Mouse (Mus musculus) intestine, postnatal 0 days (tissue): Measurements from ENCODE around the gene Abcf2. TPM values are rescaled to one million over a fixed set of nuclear protein-coding genes. Genes with fewer than 3 reads are reported as not detected.

ENCODE experiments used
- ATAC-seq: fragments of 200-750 bp; cut with Nextera tagmentation; 2 replicates; pipeline ENCODE4 v1.8.0; 2017; ENCODE audit warnings: mild to moderate bottlenecking, moderate TSS enrichment, moderate library complexity
- H3K27ac ChIP-seq: fragments of 300-500 bp; sonication (generic); 2 replicates; pipeline ENCODE4 v1.5.1; 2014; ENCODE audit warnings: mild to moderate bottlenecking, low read depth, low read length, moderate library complexity
- H3K27me3 ChIP-seq: fragments of 300-500 bp; sonication (generic); replicated peaks from 2 replicates; pipeline ENCODE4 v1.6.1; 2014; ENCODE audit warnings: low read length, mixed read lengths; ENCODE audit not compliant: control insufficient read depth, insufficient read depth
- H3K36me3 ChIP-seq: fragments of 300-500 bp; sonication (generic); 2 replicates; pipeline ENCODE4 v1.6.1; 2014; ENCODE audit warnings: mild to moderate bottlenecking, moderate library complexity; ENCODE audit not compliant: control insufficient read depth, insufficient read depth
- H3K4me1 ChIP-seq: fragments of 300-500 bp; sonication (generic); replicated peaks from 2 replicates; pipeline ENCODE4 v1.6.1; 2014; ENCODE audit warnings: antibody characterized with exemption, low read length, mixed read lengths; ENCODE audit not compliant: control insufficient read depth, insufficient read depth
- H3K4me2 ChIP-seq: fragments of 300-500 bp; sonication (generic); replicated peaks from 2 replicates; pipeline ENCODE4 v1.6.1; 2014; ENCODE audit warnings: low read depth, mild to moderate bottlenecking, moderate library complexity
- H3K4me3 ChIP-seq: fragments of 300-500 bp; sonication (generic); 2 replicates; pipeline ENCODE4 v1.5.1; 2014; ENCODE audit warnings: low read depth, low read length
- H3K9ac ChIP-seq: fragments of 300-500 bp; sonication (generic); 2 replicates; pipeline ENCODE4 v1.6.1; 2014; ENCODE audit warnings: mild to moderate bottlenecking, low read depth, low read length
- H3K9me3 ChIP-seq: fragments of 300-500 bp; sonication (generic); 2 replicates; pipeline ENCODE4 v1.6.1; 2016; ENCODE audit warnings: mixed run types; ENCODE audit not compliant: control insufficient read depth
- CTCF ChIP-seq: sonication (generic); IDR thresholded peaks from 2 replicates; pipeline ENCODE4 v1.5.1; 2016; ENCODE audit warnings: low read depth, mild to moderate bottlenecking, control low read depth, antibody characterized with exemption, moderate library complexity
- WGBS: fragments of 180-500 bp; shearing (Covaris S2); extraction: QIAGEN DNeasy Blood & Tissue Kit; methylation state at CpG from one replicate; pipeline ENCODE4 v1.1.7; 2014; 5-methylcytosine and 5-hydroxymethylcytosine counted together
- polyA plus RNA-seq: library from polyadenylated mRNA; unstranded; fragments of >200 nt; fragmentation: Nextera tagmentation; extraction: Ambion mirVana; gene quantifications from 2 replicates; pipeline ENCODE4 v1.2.1, GENCODE M21; 2015

Gene Abcf2
- polyA plus RNA-seq, 1 experiment from 2014 or later, result 40.5 TPM

DNA sequence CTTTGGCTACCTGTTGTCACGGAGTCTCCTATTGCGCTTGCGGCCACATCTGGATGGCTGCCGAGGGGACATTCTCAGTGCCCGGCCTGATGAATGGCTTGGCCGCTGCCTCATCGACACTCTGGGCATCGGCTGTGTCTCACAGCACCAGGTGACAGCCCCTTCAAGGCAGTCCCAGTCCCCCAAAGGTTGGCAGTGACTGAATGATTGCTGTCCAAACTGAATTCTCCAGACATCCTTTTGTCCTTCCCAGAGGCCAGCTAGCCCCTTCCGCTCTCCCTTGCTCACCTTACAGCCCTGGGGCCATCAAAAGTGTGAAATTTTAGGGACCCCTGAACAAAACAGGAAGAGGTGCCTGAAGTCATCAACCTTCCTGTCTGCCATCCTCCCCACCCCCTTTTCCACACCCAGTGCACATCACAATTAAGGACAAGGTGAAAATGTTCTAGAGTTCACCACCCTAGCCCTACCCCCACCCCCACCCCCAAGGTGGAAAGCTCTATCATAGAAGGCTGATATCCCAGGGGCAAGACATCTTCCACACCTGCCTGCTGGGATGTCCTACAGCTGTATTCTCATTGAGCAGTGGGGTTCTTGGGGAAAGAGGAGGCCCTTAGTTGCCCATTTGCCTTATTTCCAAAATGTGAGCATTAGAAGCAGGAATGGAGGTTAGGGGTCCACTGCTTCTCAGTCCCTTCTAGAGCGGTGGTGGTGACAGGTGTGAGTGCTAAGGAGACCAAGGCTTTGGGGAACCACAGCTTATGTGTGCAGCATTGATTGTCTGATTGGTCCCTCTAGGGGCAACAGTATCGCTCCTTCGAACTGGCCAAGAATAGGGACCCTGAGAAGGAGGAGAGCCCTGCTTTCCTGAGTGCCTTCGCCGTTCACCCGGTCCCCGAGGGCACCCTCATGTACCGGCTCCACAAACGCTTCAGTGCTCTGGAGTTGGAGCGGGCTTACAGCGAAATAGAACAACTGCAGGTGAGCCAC lies 12.5 kb upstream of the Abcf2 start:
- no peaks in the 10 kb centered on the region for H3K27me3 ChIP-seq
- WGBS, result 92% methylated on average over 20 of the region's 20 CpGs
- H3K9ac ChIP-seq, result no peak overlapping the region
- H3K27ac ChIP-seq, result no peak overlapping the region
- H3K36me3 ChIP-seq, result peaks cover 37% of the 10 kb centered on the region; the same call in 1 of the 2 replicates
- H3K4me2 ChIP-seq, result no peak overlapping the region
- H3K4me1 ChIP-seq, result peaks cover 4% of the 10 kb centered on the region; the same call in 1 of the 2 replicates
- no peak for TF ChIP-seq CTCF
- no peak overlapping the region for H3K4me3 ChIP-seq
- H3K9me3 ChIP-seq, result no peaks in the 10 kb centered on the region
- ATAC-seq, result no peak

DNA sequence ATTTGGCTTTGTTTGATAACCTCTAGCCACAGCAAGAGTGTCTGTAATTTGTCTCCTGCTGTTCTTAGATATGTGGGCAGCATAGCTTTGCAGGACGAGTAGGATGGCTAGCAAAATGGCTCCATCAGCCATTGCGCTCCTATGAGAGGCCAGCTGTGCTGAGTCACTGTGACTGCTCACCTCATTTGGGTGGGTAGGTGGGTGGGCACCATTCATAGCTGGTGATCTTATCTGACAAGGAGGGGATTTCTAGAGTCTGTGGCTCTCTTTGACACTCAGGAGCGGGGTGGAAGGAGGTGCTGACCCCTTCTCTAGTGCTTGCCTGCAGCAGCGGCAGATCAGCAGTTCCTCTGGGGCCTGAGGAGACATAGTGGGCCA lies 9.9 kb upstream of the Abcf2 start:
- ATAC-seq, result no peak
- no peak for TF ChIP-seq CTCF
- Histone ChIP-seq H3K27me3 (no peaks in the 10 kb centered on the region), H3K4me3 (peak overlapping the region; percentile 77), H3K9me3 (no peaks in the 10 kb centered on the region), H3K27ac (peak overlapping the region; percentile 54; the same call in 1 of the 2 replicates), H3K4me2 (peak overlapping the region; percentile 81), H3K4me1 (peaks cover 4% of the 10 kb centered on the region; the same call in 1 of the 2 replicates), H3K9ac (peak overlapping the region; percentile 66), H3K36me3 (peaks cover 23% of the 10 kb centered on the region; the same call in 1 of the 2 replicates)
- 23% methylated on average over 4 of the region's 4 CpGs for WGBS

DNA sequence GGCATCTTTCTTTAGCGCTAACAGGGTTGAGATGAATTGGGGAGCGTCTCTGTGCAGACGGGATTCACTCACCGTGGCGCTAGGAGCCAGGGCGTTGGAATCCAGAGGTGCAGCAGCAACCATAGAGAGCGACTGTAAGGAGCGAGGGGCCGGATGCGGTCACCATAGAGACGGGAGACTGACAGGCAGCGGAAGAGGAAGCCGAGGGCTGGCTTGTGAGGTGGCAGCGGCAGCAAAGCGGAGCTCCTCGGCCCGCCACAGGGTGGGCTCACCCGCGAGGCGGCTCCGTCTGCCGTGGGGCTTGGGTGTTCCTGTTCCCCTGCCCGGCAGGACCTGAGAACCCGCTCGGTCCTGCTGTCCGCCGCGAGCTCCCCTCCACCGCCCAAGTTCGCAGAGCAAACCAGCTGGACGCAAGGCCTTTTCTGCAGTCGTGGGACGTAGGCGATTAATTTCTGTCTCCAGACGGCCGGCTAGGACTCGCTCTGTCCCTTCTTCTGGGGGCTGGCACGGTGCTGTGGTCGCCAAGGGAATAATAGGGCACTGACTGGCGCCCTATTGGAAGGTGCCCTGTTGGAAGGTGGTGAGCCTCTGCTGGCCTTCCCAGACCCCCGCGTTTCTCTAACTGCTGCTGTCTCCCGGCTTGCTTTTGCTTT lies 9.4 kb upstream of the Abcf2 start, which contains the start of gene Chpf2:
TSS of gene Chpf2 (plus strand) at position 195 of the 653 bp plus-strand sequence.
- peaks cover 4% of the 10 kb centered on the region; the same call in 1 of the 2 replicates for H3K4me1 ChIP-seq
- H3K27ac ChIP-seq, result peak within 1 kb of the TSS; percentile 54; the same call in 1 of the 2 replicates
- no peak; the same call in 1 of the 2 replicates for TF ChIP-seq CTCF
- WGBS, result under 1% methylated on average over 43 of the region's 43 CpGs
- H3K9me3 ChIP-seq, result no peaks in the 10 kb centered on the region
- H3K4me3 ChIP-seq, result peak within 1 kb of the TSS; percentile 77
- H3K9ac ChIP-seq, result peak within 1 kb of the TSS; percentile 66
- H3K27me3 ChIP-seq, result no peaks in the 10 kb centered on the region
- H3K36me3 ChIP-seq, result peaks cover 21% of the 10 kb centered on the region; the same call in 1 of the 2 replicates
- peak within 1 kb of the TSS; percentile 81 for H3K4me2 ChIP-seq
- peak; percentile 71 for ATAC-seq

DNA sequence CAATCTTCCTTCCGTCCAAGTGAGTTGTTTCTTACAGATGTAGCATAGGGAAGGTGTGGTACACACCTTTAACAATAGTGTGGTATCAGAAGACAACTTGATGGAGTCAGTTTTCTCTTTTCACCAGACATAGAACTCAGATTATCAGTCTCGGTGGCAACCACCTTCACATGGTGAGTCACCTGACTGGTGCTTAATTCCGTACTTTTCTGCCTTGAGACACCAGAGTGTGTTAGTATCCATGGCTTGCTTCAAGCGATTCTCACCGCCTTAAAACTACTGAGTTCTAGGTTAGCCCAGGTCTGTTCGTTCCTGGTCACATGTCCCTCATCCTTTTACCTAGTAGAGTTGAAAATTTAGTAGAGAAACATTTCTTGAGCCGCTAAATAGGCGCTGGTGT lies 8.8 kb upstream of the Abcf2 start:
- peak overlapping the region; percentile 81 for H3K4me2 ChIP-seq
- peak overlapping the region; percentile 66 for H3K9ac ChIP-seq
- peaks cover 17% of the 10 kb centered on the region; the same call in 1 of the 2 replicates for H3K36me3 ChIP-seq
- peak overlapping the region; percentile 77 for H3K4me3 ChIP-seq
- no peaks in the 10 kb centered on the region for H3K27me3 ChIP-seq
- H3K4me1 ChIP-seq, result peaks cover 4% of the 10 kb centered on the region; the same call in 1 of the 2 replicates
- H3K27ac ChIP-seq, result no peak overlapping the region
- WGBS, result 9% methylated on average over 8 of the region's 8 CpGs
- H3K9me3 ChIP-seq, result no peaks in the 10 kb centered on the region
- no peak for TF ChIP-seq CTCF
- 0 out of 2 replicates have a peak, but pooled peaks have one; percentile 15 for ATAC-seq

DNA sequence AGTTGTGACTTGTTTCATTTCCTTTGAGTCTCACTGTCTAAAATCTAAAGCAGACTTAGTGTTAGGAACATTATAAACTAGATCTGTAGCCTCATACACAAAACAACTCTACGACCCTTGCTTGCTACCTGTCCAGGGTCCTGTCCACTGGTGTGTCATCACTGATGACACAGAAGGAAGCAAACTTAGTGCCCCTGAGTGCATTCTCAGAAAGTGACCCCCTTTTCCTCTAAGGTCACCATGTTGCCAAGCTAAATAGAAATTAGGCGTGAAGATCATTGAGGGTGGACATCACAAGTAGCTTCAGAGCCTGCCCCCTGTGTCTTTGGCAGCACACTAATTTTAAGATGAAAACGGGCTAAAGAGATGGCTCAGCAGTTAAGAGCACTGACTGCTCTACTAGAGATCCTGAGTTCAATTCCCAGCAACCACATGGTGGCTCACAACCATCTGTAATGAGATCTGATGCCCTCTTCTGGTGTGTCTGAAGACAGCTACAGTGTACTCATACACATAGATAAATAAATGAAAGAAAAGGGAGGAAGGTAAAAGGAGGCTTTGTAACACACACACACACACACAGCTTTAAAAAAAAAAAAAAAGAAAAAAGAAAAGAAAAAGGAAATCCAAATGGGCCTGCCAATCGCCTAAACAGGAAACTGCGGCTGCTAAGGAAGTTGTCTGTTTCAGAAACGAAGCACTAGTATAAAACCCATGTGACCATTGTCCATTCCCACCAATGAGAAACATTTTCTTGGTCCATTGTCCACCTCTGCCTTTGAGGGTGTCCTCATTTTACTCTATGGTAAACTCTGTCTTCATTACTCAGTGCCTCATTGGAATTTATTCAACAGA lies 1.1 kb upstream of the Abcf2 start:
- no peaks in the 10 kb centered on the region for H3K27me3 ChIP-seq
- no peak; the same call in 1 of the 2 replicates for TF ChIP-seq CTCF
- peak overlapping the region; percentile 92 for H3K4me2 ChIP-seq
- H3K36me3 ChIP-seq, result peaks cover 18% of the 10 kb centered on the region
- H3K9ac ChIP-seq, result peak overlapping the region; percentile 51; the same call in 1 of the 2 replicates
- peak overlapping the region; percentile 77 for H3K27ac ChIP-seq
- WGBS, result 63% methylated on average over 6 of the region's 6 CpGs
- H3K4me3 ChIP-seq, result peak overlapping the region; percentile 43
- ATAC-seq, result no peak
- H3K4me1 ChIP-seq, result 0 out of 2 replicates have a peak, but pooled peaks cover 4% of the 10 kb centered on the region
- no peaks in the 10 kb centered on the region for H3K9me3 ChIP-seq
